Mouse (Mus musculus) embryonic facial prominence, embryonic 13.5 days (tissue): Measurements from ENCODE around the gene Panx3. TPM values are rescaled to one million over a fixed set of nuclear protein-coding genes. Genes with fewer than 3 reads are reported as not detected.
A peak's percentile ranks its signal among the peaks of the same experiment; 100 is the strongest.

Experiments used
- ATAC-seq: fragments of 200-750 bp; cut with Nextera tagmentation; 2 replicates; pipeline ENCODE4 v1.8.0; 2017; ENCODE audit warnings: low read depth; ENCODE audit not compliant: insufficient number of reproducible peaks, insufficient read depth, low FRiP score, low TSS enrichment
- H3K27ac ChIP-seq: fragments of 300-500 bp; sonication (generic); 2 replicates; pipeline ENCODE4 v1.5.1; 2015; ENCODE audit warnings: moderate library complexity, mild to moderate bottlenecking, inconsistent platforms
- H3K27me3 ChIP-seq: fragments of 300-500 bp; sonication (generic); 2 replicates; pipeline ENCODE4 v1.6.1; 2015; ENCODE audit warnings: mild to moderate bottlenecking, inconsistent platforms
- H3K36me3 ChIP-seq: fragments of 300-500 bp; sonication (generic); 2 replicates; pipeline ENCODE4 v1.6.1; 2015; ENCODE audit warnings: mild to moderate bottlenecking, inconsistent platforms
- H3K4me1 ChIP-seq: fragments of 300-500 bp; sonication (generic); 2 replicates; pipeline ENCODE4 v1.6.1; 2015; ENCODE audit warnings: inconsistent platforms
- H3K4me2 ChIP-seq: fragments of 300-500 bp; sonication (generic); 2 replicates; pipeline ENCODE4 v1.6.1; 2015; ENCODE audit warnings: moderate library complexity, mild to moderate bottlenecking, inconsistent platforms
- H3K4me3 ChIP-seq: fragments of 300-500 bp; sonication (generic); 2 replicates; pipeline ENCODE4 v1.5.1; 2015; ENCODE audit warnings: mild to moderate bottlenecking, inconsistent platforms
- H3K9ac ChIP-seq: fragments of 300-500 bp; sonication (generic); 2 replicates; pipeline ENCODE4 v1.6.1; 2015; ENCODE audit warnings: mild to moderate bottlenecking, inconsistent platforms
- H3K9me3 ChIP-seq: fragments of 300-500 bp; sonication (generic); 2 replicates; pipeline ENCODE4 v1.6.1; 2016; ENCODE audit warnings: inconsistent platforms
- WGBS: fragments of 180-500 bp; shearing (Covaris S2); methylation state at CpG from one replicate; pipeline ENCODE4 v1.1.7; 2015; ENCODE audit warnings: mixed read lengths; 5-methylcytosine and 5-hydroxymethylcytosine counted together
- polyA plus RNA-seq: library from polyadenylated mRNA; unstranded; fragments of >200 nt; fragmentation: Nextera tagmentation; extraction: Ambion mirVana; gene quantifications from 2 replicates; pipeline ENCODE4 v1.2.1, GENCODE M21; 2015

The Panx3 gene
- polyA plus RNA-seq, 1 experiment from 2014 or later: 22.4 TPM

- H3K36me3 ChIP-seq: no peaks in the 10 kb centered on the region
- peaks cover 4% of the 10 kb centered on the region; the same call in 1 of the 2 replicates for H3K27me3 ChIP-seq
- H3K9me3 ChIP-seq: no peaks in the 10 kb centered on the region
- H3K9ac ChIP-seq: peak overlapping the region; percentile 80
- peak overlapping the region; percentile 71 for H3K4me2 ChIP-seq
- 21% methylated on average over 6 of the region's 6 CpGs for WGBS
- ATAC-seq: peak; percentile 22
- peaks cover 7% of the 10 kb centered on the region; the same call in 1 of the 2 replicates for H3K4me1 ChIP-seq
- H3K27ac ChIP-seq: peak overlapping the region; percentile 44; the same call in 1 of the 2 replicates
- H3K4me3 ChIP-seq: peak overlapping the region; percentile 71
Measured at GRCm38 (mm10) chr9:37613911-37614280, 55.1 kb downstream of the Panx3 start.

- under 1% methylated on average over 45 of the region's 45 CpGs for WGBS
Measured at GRCm38 (mm10) chr9:37613182-37613910, 55.7 kb downstream of the Panx3 start, which contains the start of gene Spa17. Spa17 (minus strand) TSS chr9:37613722.

More at GRCm38 (mm10) chr9:37613182-37613910, 55.7 kb downstream of the Panx3 start, which contains the start of gene Spa17:
- Histone ChIP-seq H3K27ac (peak within 1 kb of the TSS; percentile 55; the same call in 1 of the 2 replicates), H3K9ac (peak within 1 kb of the TSS; percentile 80), H3K4me1 (peaks cover 7% of the 10 kb centered on the region; the same call in 1 of the 2 replicates), H3K36me3 (no peaks in the 10 kb centered on the region), H3K9me3 (no peaks in the 10 kb centered on the region), H3K27me3 (peaks cover 4% of the 10 kb centered on the region; the same call in 1 of the 2 replicates), H3K4me3 (peak within 1 kb of the TSS; percentile 71), H3K4me2 (peak within 1 kb of the TSS; percentile 71)
- ATAC-seq: peak; percentile 96

Other genes with a start within 250 kb of the Panx3 start
- gene Robo3, start 236.0 kb downstream of the Panx3 start, polyA plus RNA-seq: 0.44 and 0.62 TPM in 2 replicates
- gene Msantd2, start 179.9 kb downstream of the Panx3 start, polyA plus RNA-seq: 31.1 and 34.9 TPM in 2 replicates
- gene Esam, start 141.2 kb downstream of the Panx3 start, polyA plus RNA-seq: 39.5 and 41.7 TPM in 2 replicates
- gene Vsig2, start 130.0 kb downstream of the Panx3 start, polyA plus RNA-seq: 1.5 and 1.6 TPM in 2 replicates
- gene Nrgn, start 116.3 kb downstream of the Panx3 start, polyA plus RNA-seq: 8.6 and 10.3 TPM in 2 replicates
- 9.5 and 10.0 TPM in 2 replicates for gene Siae, start 113.5 kb downstream of the Panx3 start, polyA plus RNA-seq
- 6.5 and 10.2 TPM in 2 replicates for gene Spa17, start 55.5 kb downstream of the Panx3 start, polyA plus RNA-seq
- 173 and 182 TPM in 2 replicates for gene Tbrg1, start 11.9 kb downstream of the Panx3 start, polyA plus RNA-seq
- gene Olfr160, start 47.0 kb upstream of the Panx3 start, polyA plus RNA-seq: not detected in 2 replicates
- 0.10 TPM in 1 of 2 replicates, not detected in the other for gene Olfr874, start 75.9 kb upstream of the Panx3 start, polyA plus RNA-seq
- gene Olfr875, start 102.6 kb upstream of the Panx3 start, polyA plus RNA-seq: not detected in 2 replicates
- not detected in 2 replicates for gene Olfr876, start 133.8 kb upstream of the Panx3 start, polyA plus RNA-seq
- gene Olfr877, start 185.0 kb upstream of the Panx3 start, polyA plus RNA-seq: not detected in 2 replicates
- gene Olfr145, start 227.5 kb upstream of the Panx3 start, polyA plus RNA-seq: 0.04 TPM in 1 of 2 replicates, not detected in the other
- gene Olfr878, start 248.6 kb upstream of the Panx3 start, polyA plus RNA-seq: not detected in 2 replicates